Mouse (Mus musculus) MEL (cell line): ENCODE measurements around the gene Tmbim4. TPM values are rescaled to one million over a fixed set of nuclear protein-coding genes. Genes with fewer than 3 reads are reported as not detected.

Experiments used
- DNase-seq: peaks from one replicate; pipeline ENCODE4 v3.0.0; 2011; ENCODE audit warnings: low read depth, low spot score
- H3K27ac ChIP-seq: 2 replicates; pipeline ENCODE4 v1.5.1; 2012; ENCODE audit warnings: low read depth, mild to moderate bottlenecking, control low read depth, low read length, moderate library complexity; ENCODE audit not compliant: control insufficient read depth
- H3K27me3 ChIP-seq, 2 experiments: fragments of 150-350 bp in 1 of 2; sonication (generic) in 1 of 2; 2 replicates each; pipeline ENCODE4 v1.6.1; 2012; ENCODE audit warnings: low read length in 2 of 2, mild to moderate bottlenecking in 2 of 2, improper control_type of control experiment in 1 of 2, moderate library complexity in 1 of 2; ENCODE audit not compliant: insufficient read depth in 2 of 2, control insufficient read depth in 1 of 2
- H3K36me3 ChIP-seq, 2 experiments: 2 replicates each; pipeline ENCODE4 v1.6.1; 2012 to 2014; ENCODE audit warnings: low read length in 2 of 2, improper control_type of control experiment in 1 of 2, inconsistent platforms in 1 of 2, mild to moderate bottlenecking in 1 of 2; ENCODE audit not compliant: insufficient read depth in 2 of 2, control insufficient read depth in 1 of 2
- H3K4me1 ChIP-seq, 2 experiments: fragments of 150-350 bp in 1 of 2; sonication (generic) in 1 of 2; 2 replicates each; pipeline ENCODE4 v1.6.1; 2012; ENCODE audit warnings: low read length in 2 of 2, improper control_type of control experiment in 1 of 2, mild to moderate bottlenecking in 1 of 2; ENCODE audit not compliant: insufficient read depth in 2 of 2, control insufficient read depth in 1 of 2
- H3K4me3 ChIP-seq, 2 experiments: fragments of 150-350 bp in 1 of 2; sonication (generic) in 1 of 2; 2 replicates each; pipeline ENCODE4 v1.5.1; 2012; ENCODE audit warnings: low read depth in 2 of 2, low read length in 2 of 2, mild to moderate bottlenecking in 2 of 2, moderate library complexity in 2 of 2, control low read depth in 1 of 2, improper control_type of control experiment in 1 of 2; ENCODE audit not compliant: control insufficient read depth in 1 of 2, insufficient read depth in 1 of 2
- H3K79me2 ChIP-seq: 2 replicates; pipeline ENCODE4 v1.6.1; 2012; ENCODE audit warnings: mild to moderate bottlenecking, low read length, moderate library complexity; ENCODE audit not compliant: control insufficient read depth, poor library complexity, insufficient read depth
- H3K9ac ChIP-seq: 2 replicates; pipeline ENCODE4 v1.6.1; 2012; ENCODE audit warnings: low read depth, mild to moderate bottlenecking, control low read depth, low read length, moderate library complexity; ENCODE audit not compliant: control insufficient read depth, poor library complexity, severe bottlenecking
- H3K9me3 ChIP-seq: fragments of 150-350 bp; sonication (generic); replicated peaks from 2 replicates; pipeline ENCODE4 v1.6.1; 2012; ENCODE audit warnings: mild to moderate bottlenecking, low read length, improper control_type of control experiment, moderate library complexity; ENCODE audit not compliant: insufficient read depth
- BHLHE40 ChIP-seq: IDR thresholded peaks from 2 replicates; pipeline ENCODE4 v1.6.1; 2012; ENCODE audit warnings: low read depth, mild to moderate bottlenecking, inconsistent platforms, low read length, improper control_type of control experiment, borderline replicate concordance
- CHD1 ChIP-seq: IDR thresholded peaks from 2 replicates; pipeline ENCODE4 v1.6.1; 2012; ENCODE audit warnings: low read depth, mild to moderate bottlenecking, inconsistent platforms, low read length, improper control_type of control experiment
- CHD2 ChIP-seq: IDR thresholded peaks from 2 replicates; pipeline ENCODE4 v1.6.1; 2011; ENCODE audit warnings: low read length, improper control_type of control experiment
- E2F4 ChIP-seq: IDR thresholded peaks from 2 replicates; pipeline ENCODE4 v1.6.1; 2011; ENCODE audit warnings: low read depth, low read length, improper control_type of control experiment, borderline replicate concordance
- ELF1 ChIP-seq: IDR thresholded peaks from 2 replicates; pipeline ENCODE4 v1.6.1; 2014; ENCODE audit warnings: low read depth, mild to moderate bottlenecking, inconsistent platforms, low read length, improper control_type of control experiment, moderate library complexity
- EP300 ChIP-seq, 2 experiments: IDR thresholded peaks; 2 replicates each; pipeline ENCODE4 v1.6.1; 2011; ENCODE audit warnings: improper control_type of control experiment in 2 of 2, low read length in 2 of 2, low read depth in 1 of 2, mild to moderate bottlenecking in 1 of 2
- ETS1 ChIP-seq: IDR thresholded peaks from 2 replicates; pipeline ENCODE4 v1.6.1; 2012; ENCODE audit warnings: low read depth, mild to moderate bottlenecking, inconsistent platforms, low read length, improper control_type of control experiment, moderate library complexity
- GABPA ChIP-seq: IDR thresholded peaks from 2 replicates; pipeline ENCODE4 v1.6.1; 2012; ENCODE audit warnings: low read depth, mild to moderate bottlenecking, inconsistent platforms, low read length, improper control_type of control experiment, moderate library complexity
- GATA1 ChIP-seq: IDR thresholded peaks from 2 replicates; pipeline ENCODE4 v1.6.1; 2011; ENCODE audit warnings: low read depth, low read length, improper control_type of control experiment
- HCFC1 ChIP-seq: IDR thresholded peaks from 2 replicates; pipeline ENCODE4 v1.6.1; 2012; ENCODE audit warnings: low read depth, mild to moderate bottlenecking, inconsistent platforms, low read length, improper control_type of control experiment, moderate library complexity
- MAFK ChIP-seq: IDR thresholded peaks from 2 replicates; pipeline ENCODE4 v1.6.1; 2011; ENCODE audit warnings: low read depth, mild to moderate bottlenecking, low read length, improper control_type of control experiment, borderline replicate concordance
- MAZ ChIP-seq: IDR thresholded peaks from 2 replicates; pipeline ENCODE4 v1.6.1; 2012; ENCODE audit warnings: low read depth, mild to moderate bottlenecking, inconsistent platforms, low read length, improper control_type of control experiment
- MEF2A ChIP-seq: IDR thresholded peaks from 2 replicates; pipeline ENCODE4 v1.6.1; 2014; ENCODE audit warnings: low read depth, mild to moderate bottlenecking, inconsistent platforms, low read length, improper control_type of control experiment; ENCODE audit not compliant: poor library complexity, insufficient replicate concordance, severe bottlenecking; ENCODE audit errors: extremely low read depth
- MXI1 ChIP-seq: IDR thresholded peaks from 2 replicates; pipeline ENCODE4 v1.6.1; 2011; ENCODE audit warnings: mild to moderate bottlenecking, low read depth, low read length, improper control_type of control experiment
- MYB ChIP-seq: IDR thresholded peaks from 2 replicates; pipeline ENCODE4 v1.6.1; 2011; ENCODE audit warnings: mild to moderate bottlenecking, low read depth, low read length, improper control_type of control experiment
- MYC ChIP-seq: IDR thresholded peaks from 2 replicates; pipeline ENCODE4 v1.6.1; 2011; ENCODE audit warnings: low read depth, mild to moderate bottlenecking, low read length, improper control_type of control experiment, moderate library complexity
- NELFE ChIP-seq: IDR thresholded peaks from 2 replicates; pipeline ENCODE4 v1.6.1; 2011; ENCODE audit warnings: low read depth, low read length, improper control_type of control experiment
- NRF1 ChIP-seq: IDR thresholded peaks from 2 replicates; pipeline ENCODE4 v1.6.1; 2014; ENCODE audit warnings: low read depth, mild to moderate bottlenecking, inconsistent platforms, low read length, improper control_type of control experiment, moderate library complexity; ENCODE audit not compliant: poor library complexity, insufficient read depth, severe bottlenecking
- POLR2A ChIP-seq, 2 experiments: IDR thresholded peaks; 2 replicates each; pipeline ENCODE4 v1.6.1; 2011 to 2012; ENCODE audit warnings: low read length in 2 of 2, mild to moderate bottlenecking in 2 of 2, control low read depth in 1 of 2, improper control_type of control experiment in 1 of 2, low read depth in 1 of 2, moderate library complexity in 1 of 2; ENCODE audit not compliant: control insufficient read depth in 1 of 2, insufficient read depth in 1 of 2, poor library complexity in 1 of 2
- POLR2AphosphoS2 ChIP-seq: IDR thresholded peaks from 2 replicates; pipeline ENCODE4 v1.6.1; 2011; ENCODE audit warnings: low read length, improper control_type of control experiment
- POLR2AphosphoS5 ChIP-seq: IDR thresholded peaks from 2 replicates; pipeline ENCODE4 v1.6.1; 2012; ENCODE audit warnings: low read depth, borderline replicate concordance, mild to moderate bottlenecking, inconsistent platforms, low read length, moderate library complexity, mixed read lengths
- RAD21 ChIP-seq: IDR thresholded peaks from 2 replicates; pipeline ENCODE4 v1.6.1; 2011; ENCODE audit warnings: mild to moderate bottlenecking, low read depth, low read length, improper control_type of control experiment
- SIN3A ChIP-seq: IDR thresholded peaks from 2 replicates; pipeline ENCODE4 v1.6.1; 2012; ENCODE audit warnings: low read length, improper control_type of control experiment, inconsistent platforms
- TBP ChIP-seq: IDR thresholded peaks from 2 replicates; pipeline ENCODE4 v1.8.0; 2011; ENCODE audit warnings: low read depth, low read length, improper control_type of control experiment
- UBTF ChIP-seq: IDR thresholded peaks from 2 replicates; pipeline ENCODE4 v1.6.1; 2012; ENCODE audit warnings: low read depth, mild to moderate bottlenecking, inconsistent platforms, low read length, improper control_type of control experiment, moderate library complexity, borderline replicate concordance; ENCODE audit not compliant: insufficient read depth
- USF1 ChIP-seq: IDR thresholded peaks from 2 replicates; pipeline ENCODE4 v1.6.1; 2014; ENCODE audit warnings: low read depth, mild to moderate bottlenecking, inconsistent platforms, low read length, improper control_type of control experiment, moderate library complexity
- USF2 ChIP-seq, 2 experiments: IDR thresholded peaks; 2 replicates each; pipeline ENCODE4 v1.6.1; 2011 to 2012; ENCODE audit warnings: improper control_type of control experiment in 2 of 2, low read length in 2 of 2, borderline replicate concordance in 1 of 2, inconsistent platforms in 1 of 2, low read depth in 1 of 2, mild to moderate bottlenecking in 1 of 2; ENCODE audit not compliant: insufficient read depth in 1 of 2
- ZKSCAN1 ChIP-seq: IDR thresholded peaks from 2 replicates; pipeline ENCODE4 v1.6.1; 2012; ENCODE audit warnings: low read depth, mild to moderate bottlenecking, inconsistent platforms, low read length, improper control_type of control experiment, moderate library complexity
- ZMIZ1 ChIP-seq: IDR thresholded peaks from 2 replicates; pipeline ENCODE4 v1.6.1; 2012; ENCODE audit warnings: low read depth, mild to moderate bottlenecking, inconsistent platforms, low read length, improper control_type of control experiment, moderate library complexity
- polyA plus RNA-seq, 2 experiments: library from polyadenylated mRNA; stranded (reverse) in 1 of 2; unstranded in 1 of 2; fragments of >175 nt in 1 of 2; fragments of >200 nt in 1 of 2; gene quantifications; 2 replicates each; pipeline versions ENCODE4 v1.2.1 to v1.2.4; 2012; ENCODE audit warnings: low replicate concordance in 2 of 2, low read depth in 1 of 2; ENCODE audit not compliant: insufficient read length in 2 of 2, insufficient read depth in 1 of 2, missing spikeins in 1 of 2
- total RNA-seq: library from RNA; depleted of rRNA; stranded (reverse); fragments of 300-350 nt; gene quantifications from 2 replicates; pipeline ENCODE4 v1.2.3, GENCODE M21; 2012

The Tmbim4 gene
- total and polyA plus RNA-seq, 3 experiments = 52.5 to 80.3 TPM; not detected in 1

DNA sequence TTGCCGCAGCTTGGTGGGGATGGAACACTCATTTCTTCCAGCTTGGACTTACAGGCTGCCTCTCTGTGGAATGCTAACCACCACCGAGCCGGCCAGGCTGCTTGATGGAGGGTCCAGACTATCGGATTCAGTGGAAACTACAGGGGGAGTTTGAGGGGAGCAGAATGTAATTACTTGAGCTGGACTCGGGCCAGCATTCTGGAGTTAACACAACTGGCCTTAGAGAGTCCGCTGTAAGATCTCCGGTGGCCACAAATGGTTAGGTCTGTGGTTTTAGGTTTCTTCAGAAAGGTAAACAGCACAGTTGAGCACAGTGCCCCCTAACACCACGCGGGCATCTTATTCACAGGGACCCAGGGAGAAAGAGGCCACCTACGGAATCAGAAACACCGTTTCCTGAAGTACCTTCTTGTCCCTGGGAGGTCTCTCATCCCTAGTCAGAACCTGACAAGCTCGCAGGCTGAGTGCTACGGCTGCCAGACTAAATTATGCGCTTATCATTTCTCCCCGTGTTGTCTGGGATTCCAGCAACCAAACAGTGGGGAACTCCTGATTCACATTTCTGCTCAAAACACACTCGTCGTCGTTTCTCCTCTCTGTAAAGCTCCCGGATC lies 71.0 kb downstream of the Tmbim4 start:
- peaks cover 0 to 5% of the 10 kb centered on the region in 2 experiments; a peak in 3 of 4 replicates for H3K27me3 ChIP-seq
- H3K36me3 ChIP-seq = peaks cover 0 to 7% of the 10 kb centered on the region in 2 experiments; a peak in 2 of 4 replicates
- no peak overlapping the region for H3K4me3 ChIP-seq
- no peak for TF ChIP-seq USF1
- no peak for TF ChIP-seq USF2 (IDR thresholded peaks at IDR 0.05; ENCODE audit: borderline replicate concordance in 1 of 2, insufficient read depth in 1 of 2, low read depth in 1 of 2, low read length in 2 of 2)
- TF ChIP-seq NELFE = no peak
- TF ChIP-seq POLR2AphosphoS2 = no peak
- TF ChIP-seq HCFC1 = no peak
- TF ChIP-seq E2F4 = no peak
- TF ChIP-seq ETS1 = no peak
- TF ChIP-seq MYB = no peak
- TF ChIP-seq POLR2AphosphoS5 = no peak
- TF ChIP-seq POLR2A (IDR thresholded peaks at IDR 0.05; ENCODE audit: control insufficient read depth in 1 of 2, insufficient read depth in 1 of 2, low read depth in 1 of 2, low read length in 2 of 2, poor library complexity in 1 of 2) = no peak
- TF ChIP-seq MAZ = no peak
- no peak for TF ChIP-seq SIN3A
- TF ChIP-seq RAD21 = no peak
- no peak for TF ChIP-seq NRF1
- no peak for TF ChIP-seq TBP
- TF ChIP-seq CHD1 = no peak
- no peak for TF ChIP-seq ZMIZ1
- no peak for TF ChIP-seq MEF2A
- TF ChIP-seq GATA1 = no peak
- no peak overlapping the region for H3K27ac ChIP-seq
- no peak for DNase-seq
- H3K4me1 ChIP-seq = peaks cover 0 to 5% of the 10 kb centered on the region in 2 experiments; a peak in 2 of 4 replicates
- H3K9me3 ChIP-seq = no peaks in the 10 kb centered on the region
- H3K9ac ChIP-seq = no peak overlapping the region
- H3K79me2 ChIP-seq = no peaks in the 10 kb centered on the region

DNA sequence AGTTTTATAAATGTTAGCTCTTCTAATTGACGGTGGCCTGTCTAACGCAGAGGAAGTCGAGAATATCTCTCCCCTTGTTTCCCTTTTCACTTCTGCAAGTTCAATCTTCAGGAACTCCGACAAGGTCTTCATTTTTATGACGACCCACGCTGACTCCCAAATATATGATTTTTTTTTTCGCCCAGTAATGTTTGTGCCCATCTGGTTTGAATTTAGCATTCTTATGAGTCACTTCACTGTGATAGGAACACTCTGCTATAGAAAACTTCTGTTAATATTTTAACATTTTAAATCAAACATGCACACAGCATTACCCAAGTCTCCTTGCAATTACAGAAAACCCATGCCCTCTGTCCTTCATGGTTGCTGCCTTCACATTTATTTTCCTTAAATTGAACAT lies 71.9 kb downstream of the Tmbim4 start:
- peaks cover 0 to 5% of the 10 kb centered on the region in 2 experiments; a peak in 2 of 4 replicates for H3K4me1 ChIP-seq
- H3K27me3 ChIP-seq = peaks cover 0 to 5% of the 10 kb centered on the region in 2 experiments; a peak in 3 of 4 replicates
- H3K27ac ChIP-seq = no peak overlapping the region
- DNase-seq = no peak
- no peak overlapping the region for H3K9ac ChIP-seq
- TF ChIP-seq ELF1 (no peak), MXI1 (no peak), EP300 (IDR thresholded peaks at IDR 0.05; ENCODE audit: low read depth in 1 of 2, low read length in 2 of 2) (no peak), USF1 (no peak), POLR2A (IDR thresholded peaks at IDR 0.05; ENCODE audit: control insufficient read depth in 1 of 2, insufficient read depth in 1 of 2, low read depth in 1 of 2, low read length in 2 of 2, poor library complexity in 1 of 2) (no peak), MAZ (no peak), GABPA (no peak), HCFC1 (no peak), MAFK (no peak), POLR2AphosphoS5 (no peak), MYC (no peak), NELFE (no peak), ZKSCAN1 (no peak), CHD2 (no peak), ETS1 (no peak), UBTF (no peak), CHD1 (no peak), BHLHE40 (no peak)
- TF ChIP-seq, all 39 proteins: peak for 0
- Histone ChIP-seq H3K79me2 (no peaks in the 10 kb centered on the region), H3K36me3 (peaks cover 0 to 7% of the 10 kb centered on the region in 2 experiments; a peak in 2 of 4 replicates), H3K9me3 (no peaks in the 10 kb centered on the region), H3K4me3 (no peak overlapping the region)
